Mouse (Mus musculus) liver, adult 10 weeks (tissue): ENCODE results near the gene Slc5a9. TPM values are rescaled to one million over a fixed set of nuclear protein-coding genes. Genes with fewer than 3 reads are reported as not detected.

Source experiments
- polyA plus RNA-seq: library from polyadenylated mRNA; stranded (reverse); fragments of 350-450 nt; fragmentation: Illumina TruSeq; extraction: RNeasy Lipid Tissue Mini Kit (QIAGEN cat#74804); gene quantifications from one replicate; pipeline ENCODE4 v1.2.3, GENCODE M21; 2014; ENCODE audit warnings: low read depth, low replicate concordance

Slc5a9 gene
- not detected for polyA plus RNA-seq

GRCm38 (mm10) chr4:111902775-111903174 lies at the start of gene Slc5a9:
TSS of gene Slc5a9 (minus strand) at chr4:111902918.

GRCm38 (mm10) chr4:111919092-111919491 lies 16.4 kb upstream of the Slc5a9 start, which contains the start of gene Skint8:
TSS of gene Skint8 (plus strand) at chr4:111919392.

Other genes starting within 250 kb of the Slc5a9 start
- 4.3 TPM for gene Spata6, start 182.9 kb downstream of the Slc5a9 start, polyA plus RNA-seq
- not detected for gene Skint8, start 16.5 kb upstream of the Slc5a9 start, polyA plus RNA-seq
- gene Skint7, start 70.0 kb upstream of the Slc5a9 start, polyA plus RNA-seq = not detected
- gene Skint1, start 103.4 kb upstream of the Slc5a9 start, polyA plus RNA-seq = not detected
- not detected for gene Skint4, start 169.1 kb upstream of the Slc5a9 start, polyA plus RNA-seq